Mouse (Mus musculus): ENCODE measurements around the gene Crebrf. TPM values are rescaled to one million over a fixed set of nuclear protein-coding genes. Genes with fewer than 3 reads are reported as not detected.

Crebrf gene
- total and polyA plus RNA-seq, 2 experiments from 2014 or later, result 10.2 to 18.5 TPM

GRCm38 (mm10) chr17:26778001-26778400 is 62.6 kb downstream of the Crebrf start:
- DNase-seq (ENCODE audit: low spot score) (no peak), ATAC-seq (ENCODE audit: low FRiP score) (no peak)
- WGBS, result 91% methylated on average over 4 of the region's 4 CpGs

GRCm38 (mm10) chr17:26778430-26779100 is 63.1 kb downstream of the Crebrf start:
- H3K9ac ChIP-seq (replicated peaks; ENCODE audit: low read length, poor library complexity, severe bottlenecking), result no peak overlapping the region
- DNase-seq (ENCODE audit: low spot score) (no peak), ATAC-seq (ENCODE audit: low FRiP score) (no peak)
- WGBS, result 90% methylated on average over 3 of the region's 3 CpGs
- no peak overlapping the region for H3K4me3 ChIP-seq (ENCODE audit: low read depth, low read length)
- no peak overlapping the region for H3K27ac ChIP-seq (ENCODE audit: low read depth, low read length)
- TF ChIP-seq CTCF (IDR thresholded peaks at IDR 0.05), result no peak
- H3K27me3 ChIP-seq (ENCODE audit: insufficient read depth, low read length), result no peaks in the 10 kb centered on the region
- H3K36me3 ChIP-seq (ENCODE audit: insufficient read depth, low read length), result peaks cover 8% of the 10 kb centered on the region; the same call in 1 of the 2 replicates
- H3K4me1 ChIP-seq (ENCODE audit: insufficient read depth, low read length), result peaks cover 8% of the 10 kb centered on the region; the same call in 1 of the 2 replicates
- H3K9me3 ChIP-seq (ENCODE audit: low read length), result no peaks in the 10 kb centered on the region
- no peak overlapping the region for H3K4me2 ChIP-seq (ENCODE audit: low read depth, low read length, poor library complexity, severe bottlenecking)

More at GRCm38 (mm10) chr17:26778001-26778400, 62.6 kb downstream of the Crebrf start:
- no peak overlapping the region for H3K9ac ChIP-seq (replicated peaks; ENCODE audit: low read length, poor library complexity, severe bottlenecking)
- H3K27me3 ChIP-seq (ENCODE audit: insufficient read depth, low read length), result no peaks in the 10 kb centered on the region
- peaks cover 8% of the 10 kb centered on the region; the same call in 1 of the 2 replicates for H3K4me1 ChIP-seq (ENCODE audit: insufficient read depth, low read length)
- H3K9me3 ChIP-seq (ENCODE audit: low read length), result no peaks in the 10 kb centered on the region
- H3K36me3 ChIP-seq (ENCODE audit: insufficient read depth, low read length), result peaks cover 5% of the 10 kb centered on the region; the same call in 1 of the 2 replicates
- no peak overlapping the region for H3K27ac ChIP-seq (ENCODE audit: low read depth, low read length)
- no peak overlapping the region for H3K4me2 ChIP-seq (ENCODE audit: low read depth, low read length, poor library complexity, severe bottlenecking)
- TF ChIP-seq CTCF (IDR thresholded peaks at IDR 0.05), result no peak
- no peak overlapping the region for H3K4me3 ChIP-seq (ENCODE audit: low read depth, low read length)

- no peak for TF ChIP-seq CTCF (IDR thresholded peaks at IDR 0.05)
- no peak for DNase-seq (ENCODE audit: low spot score)
- Histone ChIP-seq H3K27ac (ENCODE audit: low read depth, low read length) (no peak overlapping the region), H3K4me3 (ENCODE audit: low read depth, low read length) (no peak overlapping the region), H3K27me3 (ENCODE audit: insufficient read depth, low read length) (no peaks in the 10 kb centered on the region), H3K4me2 (ENCODE audit: low read depth, low read length, poor library complexity, severe bottlenecking) (no peak overlapping the region), H3K4me1 (ENCODE audit: insufficient read depth, low read length) (peaks cover 8% of the 10 kb centered on the region; the same call in 1 of the 2 replicates), H3K9ac (replicated peaks; ENCODE audit: low read length, poor library complexity, severe bottlenecking) (no peak overlapping the region), H3K36me3 (ENCODE audit: insufficient read depth, low read length) (peaks cover 14% of the 10 kb centered on the region; the same call in 1 of the 2 replicates), H3K9me3 (ENCODE audit: low read length) (no peaks in the 10 kb centered on the region)
- 87% methylated on average over 2 of the region's 2 CpGs for WGBS
- no peak for ATAC-seq (ENCODE audit: low FRiP score)
Observed at GRCm38 (mm10) chr17:26779471-26779870, 64.0 kb downstream of the Crebrf start.

GRCm38 (mm10) chr17:26780750-26781571 is 65.5 kb downstream of the Crebrf start, which contains the start of gene Bnip1:
Gene Bnip1 (plus strand): TSS chr17:26781066.
- peak within 1 kb of the TSS; percentile 70 for H3K4me3 ChIP-seq (ENCODE audit: low read depth, low read length)
- H3K4me1 ChIP-seq (ENCODE audit: insufficient read depth, low read length), result peaks cover 8% of the 10 kb centered on the region; the same call in 1 of the 2 replicates
- peak within 1 kb of the TSS; percentile 86 for H3K4me2 ChIP-seq (ENCODE audit: low read depth, low read length, poor library complexity, severe bottlenecking)
- TF ChIP-seq CTCF (IDR thresholded peaks at IDR 0.05), result no peak; the same call in 1 of the 2 replicates
- H3K9ac ChIP-seq (replicated peaks; ENCODE audit: low read length, poor library complexity, severe bottlenecking), result peak within 1 kb of the TSS; percentile 74
- H3K27ac ChIP-seq (ENCODE audit: low read depth, low read length), result peak within 1 kb of the TSS; percentile 82
- under 1% methylated on average over 42 of the region's 42 CpGs for WGBS
- no peaks in the 10 kb centered on the region for H3K9me3 ChIP-seq (ENCODE audit: low read length)
- DNase-seq (ENCODE audit: low spot score) (peak; percentile 85), ATAC-seq (ENCODE audit: low FRiP score) (peak; percentile 63; the same call in 1 of the 2 replicates)
- H3K36me3 ChIP-seq (ENCODE audit: insufficient read depth, low read length), result peaks cover 22% of the 10 kb centered on the region; the same call in 1 of the 2 replicates
- no peaks in the 10 kb centered on the region for H3K27me3 ChIP-seq (ENCODE audit: insufficient read depth, low read length)

GRCm38 (mm10) chr17:26781610-26782043 is 66.2 kb downstream of the Crebrf start:
- no peaks in the 10 kb centered on the region for H3K27me3 ChIP-seq (ENCODE audit: insufficient read depth, low read length)
- peak overlapping the region; percentile 70 for H3K4me3 ChIP-seq (ENCODE audit: low read depth, low read length)
- TF ChIP-seq CTCF (IDR thresholded peaks at IDR 0.05), result no peak
- no peaks in the 10 kb centered on the region for H3K9me3 ChIP-seq (ENCODE audit: low read length)
- 30% methylated on average over 5 of the region's 5 CpGs for WGBS
- H3K4me2 ChIP-seq (ENCODE audit: low read depth, low read length, poor library complexity, severe bottlenecking), result peak overlapping the region; percentile 86
- ATAC-seq (ENCODE audit: low FRiP score), result no peak
- peak overlapping the region; percentile 74 for H3K9ac ChIP-seq (replicated peaks; ENCODE audit: low read length, poor library complexity, severe bottlenecking)
- peaks cover 23% of the 10 kb centered on the region; the same call in 1 of the 2 replicates for H3K36me3 ChIP-seq (ENCODE audit: insufficient read depth, low read length)
- DNase-seq (ENCODE audit: low spot score), result no peak
- peak overlapping the region; percentile 82; the same call in 1 of the 2 replicates for H3K27ac ChIP-seq (ENCODE audit: low read depth, low read length)
- peaks cover 8% of the 10 kb centered on the region; the same call in 1 of the 2 replicates for H3K4me1 ChIP-seq (ENCODE audit: insufficient read depth, low read length)
